Mouse (Mus musculus) embryonic stem cell, embryonic (primary cell): ENCODE measurements around the gene Gna11.

Experiments
- CTCF ChIA-PET, 4 experiments: fragments of 300-600 bp in 2 of 4; fragments of 350-600 bp in 2 of 4; sonication (Branson Sonifier 250); formaldehyde crosslinking; loops; one replicate each; lab custom pipeline; 2022; ENCODE audit warnings: inconsistent platforms in 2 of 4; lab: Charles Lee
- POLR2A ChIA-PET, 4 experiments: fragments of 300-600 bp in 2 of 4; fragments of 350-600 bp in 2 of 4; sonication (Branson Sonifier 250); formaldehyde crosslinking; loops; one replicate each; lab custom pipeline; 2022; ENCODE audit warnings: antibody characterized with exemption in 4 of 4, inconsistent platforms in 1 of 4; lab: Charles Lee

Gna11 gene

GRCm38 (mm10) chr10:81570831-81571500 is 26.0 kb upstream of the Gna11 start:
- CTCF ChIA-PET, result interaction anchor here (0.5 to 5.2 kb wide), 45 partner anchors 10 to 1077 kb away, joined by 3 to 82 read pairs (median 4); partner anchors contain the start of genes Aes (in 2 of the 4), Gadd45b (in 1 of the 4), Gna11 (in 1 of the 4) and Hmg20b (in 1 of the 4)
- POLR2A ChIA-PET, result interaction anchor here (0.5 to 3.3 kb wide), 79 partner anchors 8 to 1052 kb away, joined by 3 to 26 read pairs (median 5); partner anchors contain the start of genes Aes (in 2 of the 4), Ncln (in 2 of the 4), Sirt6 (in 2 of the 4) and Tle6 (in 2 of the 4)

- POLR2A ChIA-PET, result interaction anchor here in 3 of 4 experiments (0.5 to 3.3 kb wide), 44 partner anchors 9 to 1053 kb away, joined by 3 to 26 read pairs (median 4); partner anchors contain the start of genes Aes (in 2 of the 3), Sirt6 (in 2 of the 3), 1190007I07Rik (in 1 of the 3) and BC025920 (in 1 of the 3)
- CTCF ChIA-PET, result interaction anchor here in 3 of 4 experiments (0.5 to 5.2 kb wide), 28 partner anchors 9 to 1093 kb away, joined by 3 to 82 read pairs (median 4); partner anchors contain the start of genes Aes (in 1 of the 3), Gadd45b (in 1 of the 3), Gm10778 (in 1 of the 3) and Gna11 (in 1 of the 3)
Measured at GRCm38 (mm10) chr10:81570238-81570800, 25.3 kb upstream of the Gna11 start.

- CTCF ChIA-PET, result interaction anchor here (0.5 to 5.2 kb wide), 11 partner anchors 8 to 1094 kb away, joined by 3 to 82 read pairs (median 13); partner anchors contain the start of gene Gm10778 (in 1 of the 4)
- POLR2A ChIA-PET, result interaction anchor here in 2 of 4 experiments (0.7 to 3.3 kb wide), 5 partner anchors 9 to 37 kb away, joined by 3 to 26 read pairs (median 16); partner anchors contain the start of genes Aes (in 1 of the 2), BC025920 (in 1 of the 2) and Tle6 (in 1 of the 2)
Measured at GRCm38 (mm10) chr10:81569507-81570237, 24.7 kb upstream of the Gna11 start.

GRCm38 (mm10) chr10:81568381-81569191 is 23.6 kb upstream of the Gna11 start:
- ChIA-PET CTCF (interaction anchor here in 3 of 4 experiments (0.5 to 5.2 kb wide), 6 partner anchors 8 to 66 kb away, joined by 3 to 82 read pairs (median 5); no protein-coding TSS in a partner anchor), POLR2A (interaction anchor here in 2 of 4 experiments (0.7 to 3.3 kb wide), 4 partner anchors 8 to 107 kb away, joined by 3 to 26 read pairs (median 3); partner anchors contain the start of gene Aes (in 1 of the 2))

- ChIA-PET CTCF (interaction anchor here (0.5 to 8.8 kb wide), 39 partner anchors 9 to 1565 kb away, joined by 3 to 158 read pairs (median 4); partner anchors contain the start of genes Tle2 (in 2 of the 4), Gna15 (in 1 of the 4) and Tle6 (in 1 of the 4)), POLR2A (interaction anchor here (0.6 to 2.7 kb wide), 39 partner anchors 9 to 610 kb away, joined by 3 to 23 read pairs (median 4); partner anchors contain the start of genes Tle6 (in 2 of the 4), BC025920 (in 1 of the 4), Cactin (in 1 of the 4) and Gm10778 (in 1 of the 4))
Measured at GRCm38 (mm10) chr10:81565257-81566228, 20.6 kb upstream of the Gna11 start.

GRCm38 (mm10) chr10:81564734-81565133 is 19.7 kb upstream of the Gna11 start:
- CTCF ChIA-PET, result interaction anchor here (0.5 to 8.8 kb wide), 36 partner anchors 9 to 546 kb away, joined by 3 to 158 read pairs (median 4); partner anchors contain the start of genes Tle2 (in 2 of the 4), BC025920 (in 1 of the 4), Gna15 (in 1 of the 4) and Tle6 (in 1 of the 4)
- POLR2A ChIA-PET, result interaction anchor here (0.6 to 2.7 kb wide), 36 partner anchors 8 to 610 kb away, joined by 3 to 23 read pairs (median 4); partner anchors contain the start of genes Tle2 (in 2 of the 4), Tle6 (in 2 of the 4), BC025920 (in 1 of the 4) and Cactin (in 1 of the 4)

GRCm38 (mm10) chr10:81564216-81564615 is 19.2 kb upstream of the Gna11 start:
- ChIA-PET POLR2A (interaction anchor here (0.6 to 2.7 kb wide), 30 partner anchors 8 to 272 kb away, joined by 3 to 23 read pairs (median 4); partner anchors contain the start of genes Gna11 (in 2 of the 4), Tle2 (in 2 of the 4), BC025920 (in 1 of the 4) and Cactin (in 1 of the 4)), CTCF (interaction anchor here (0.6 to 8.8 kb wide), 25 partner anchors 9 to 275 kb away, joined by 3 to 158 read pairs (median 7); partner anchors contain the start of gene BC025920 (in 1 of the 4))

GRCm38 (mm10) chr10:81563481-81563880 is 18.5 kb upstream of the Gna11 start:
- CTCF ChIA-PET, result interaction anchor here (0.6 to 8.8 kb wide), 17 partner anchors 8 to 268 kb away, joined by 3 to 158 read pairs (median 9); no protein-coding TSS in a partner anchor
- POLR2A ChIA-PET, result interaction anchor here in 3 of 4 experiments (0.6 to 5.7 kb wide), 13 partner anchors 9 to 152 kb away, joined by 3 to 27 read pairs (median 4); partner anchors contain the start of genes Gna11 (in 2 of the 3) and Tle2 (in 1 of the 3)

- ChIA-PET CTCF (interaction anchor here in 3 of 4 experiments (0.7 to 8.8 kb wide), 4 partner anchors 10 to 42 kb away, joined by 3 to 158 read pairs (median 16); no protein-coding TSS in a partner anchor), POLR2A (interaction anchor here in 3 of 4 experiments (0.6 to 5.7 kb wide), 11 partner anchors 8 to 633 kb away, joined by 3 to 27 read pairs (median 6); partner anchors contain the start of gene Tle2 (in 1 of the 3))
Measured at GRCm38 (mm10) chr10:81562411-81562810, 17.4 kb upstream of the Gna11 start.

GRCm38 (mm10) chr10:81560719-81561459 is 15.9 kb upstream of the Gna11 start:
- POLR2A ChIA-PET, result interaction anchor here (0.6 to 5.7 kb wide), 19 partner anchors 9 to 471 kb away, joined by 3 to 27 read pairs (median 4); partner anchors contain the start of genes BC025920 (in 1 of the 4), Cactin (in 1 of the 4) and Ncln (in 1 of the 4)

GRCm38 (mm10) chr10:81559627-81560539 is 14.9 kb upstream of the Gna11 start:
- POLR2A ChIA-PET, result interaction anchor here in 3 of 4 experiments (0.5 to 5.7 kb wide), 22 partner anchors 8 to 1755 kb away, joined by 3 to 27 read pairs (median 4); partner anchors contain the start of genes BC025920 (in 1 of the 3), Ncln (in 1 of the 3) and Tle2 (in 1 of the 3)
- CTCF ChIA-PET, result interaction anchor here (0.5 to 8.8 kb wide), 15 partner anchors 8 to 565 kb away, joined by 3 to 158 read pairs (median 5); partner anchors contain the start of genes Gna11 (in 1 of the 4) and Pip5k1c (in 1 of the 4)

More at GRCm38 (mm10) chr10:81560719-81561459, 15.9 kb upstream of the Gna11 start:
- CTCF ChIA-PET, result interaction anchor here (0.5 to 8.8 kb wide), 17 partner anchors 8 to 1187 kb away, joined by 3 to 158 read pairs (median 3); partner anchors contain the start of gene Gna11 (in 1 of the 4)

- ChIA-PET POLR2A (interaction anchor here in 3 of 4 experiments (0.5 to 5.7 kb wide), 12 partner anchors 8 to 1755 kb away, joined by 3 to 27 read pairs (median 4); partner anchors contain the start of genes BC025920 (in 1 of the 3) and Tle2 (in 1 of the 3)), CTCF (interaction anchor here (0.5 to 8.8 kb wide), 11 partner anchors 8 to 463 kb away, joined by 3 to 158 read pairs (median 4); partner anchors contain the start of gene Pip5k1c (in 1 of the 4))
Measured at GRCm38 (mm10) chr10:81559163-81559626, 14.2 kb upstream of the Gna11 start, which contains the start of gene Aes. Gene Aes (plus strand): TSS chr10:81559488.
